Mouse (Mus musculus): ENCODE results near the gene Zfp597. TPM values are rescaled to one million over a fixed set of nuclear protein-coding genes. Genes with fewer than 3 reads are reported as not detected.

The Zfp597 gene
- polyA plus RNA-seq, 1 experiment from 2014 or later = 18.5 TPM

DNA sequence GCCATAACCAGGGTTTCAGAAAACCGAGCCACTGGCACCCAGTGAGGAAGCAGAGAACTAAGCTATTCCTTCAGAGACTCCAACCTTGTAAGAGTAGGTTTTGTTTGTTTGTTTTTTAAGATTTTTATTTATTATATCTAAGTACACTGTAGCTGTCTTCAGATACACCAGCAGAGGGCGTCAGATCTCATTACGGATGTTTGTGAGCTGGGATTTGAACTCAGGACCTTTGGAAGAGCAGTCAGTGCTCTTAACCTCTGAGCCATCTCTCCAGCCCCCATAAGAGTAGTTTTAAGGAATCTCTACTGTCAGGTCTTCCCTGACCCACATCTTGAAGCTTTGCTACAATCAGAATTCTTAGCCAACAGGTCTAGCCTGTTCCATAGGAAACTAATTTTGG is 35.9 kb downstream of the Zfp597 start:
- Histone ChIP-seq H3K4me3 (replicated peaks; ENCODE audit: low read depth, low read length) (no peak overlapping the region), H3K4me1 (ENCODE audit: control insufficient read depth, insufficient read depth, low read length) (peaks cover 8% of the 10 kb centered on the region; the same call in 1 of the 2 replicates), H3K27me3 (ENCODE audit: control insufficient read depth, insufficient read depth, low read length) (no peaks in the 10 kb centered on the region), H3K9me3 (ENCODE audit: control insufficient read depth, low read length) (no peaks in the 10 kb centered on the region), H3K27ac (replicated peaks; ENCODE audit: low read depth, low read length) (no peak overlapping the region), H3K9ac (replicated peaks; ENCODE audit: low read length) (no peak overlapping the region), H3K36me3 (ENCODE audit: control insufficient read depth, insufficient read depth, low read length) (no peaks in the 10 kb centered on the region), H3K4me2 (ENCODE audit: low read length) (no peak overlapping the region; the same call in 1 of the 2 replicates)
- no peak for ATAC-seq (ENCODE audit: low FRiP score, low TSS enrichment)
- no peak for DNase-seq
- 71% methylated on average over 3 of the region's 3 CpGs for WGBS

DNA sequence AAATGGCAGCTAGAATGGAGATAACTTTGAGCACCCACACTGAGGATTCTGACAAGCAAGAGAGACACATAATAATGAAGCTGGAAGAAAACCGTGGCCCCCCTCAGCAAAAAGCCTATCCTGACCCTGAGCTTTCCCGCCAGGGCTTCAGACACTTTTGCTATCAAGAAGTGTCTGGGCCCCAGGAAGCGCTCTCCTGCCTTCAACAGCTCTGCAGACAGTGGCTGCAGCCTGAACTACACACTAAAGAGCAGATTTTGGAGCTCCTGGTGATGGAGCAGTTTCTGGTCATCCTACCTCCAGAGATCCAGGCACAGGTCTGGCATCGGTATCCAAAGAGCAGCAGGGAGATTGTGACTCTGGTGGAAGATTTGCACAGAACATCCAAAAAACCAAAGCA is 36.5 kb downstream of the Zfp597 start:
- H3K4me2 ChIP-seq (ENCODE audit: low read length) = peak overlapping the region; percentile 68
- peaks cover 9% of the 10 kb centered on the region; the same call in 1 of the 2 replicates for H3K4me1 ChIP-seq (ENCODE audit: control insufficient read depth, insufficient read depth, low read length)
- H3K36me3 ChIP-seq (ENCODE audit: control insufficient read depth, insufficient read depth, low read length) = no peaks in the 10 kb centered on the region
- no peak for ATAC-seq (ENCODE audit: low FRiP score, low TSS enrichment)
- no peaks in the 10 kb centered on the region for H3K9me3 ChIP-seq (ENCODE audit: control insufficient read depth, low read length)
- no peaks in the 10 kb centered on the region for H3K27me3 ChIP-seq (ENCODE audit: control insufficient read depth, insufficient read depth, low read length)
- peak overlapping the region; percentile 71 for H3K4me3 ChIP-seq (replicated peaks; ENCODE audit: low read depth, low read length)
- no peak overlapping the region for H3K27ac ChIP-seq (replicated peaks; ENCODE audit: low read depth, low read length)
- peak; percentile 13 for DNase-seq
- peak overlapping the region; percentile 71 for H3K9ac ChIP-seq (replicated peaks; ENCODE audit: low read length)
- WGBS = 65% methylated on average over 4 of the region's 4 CpGs

DNA sequence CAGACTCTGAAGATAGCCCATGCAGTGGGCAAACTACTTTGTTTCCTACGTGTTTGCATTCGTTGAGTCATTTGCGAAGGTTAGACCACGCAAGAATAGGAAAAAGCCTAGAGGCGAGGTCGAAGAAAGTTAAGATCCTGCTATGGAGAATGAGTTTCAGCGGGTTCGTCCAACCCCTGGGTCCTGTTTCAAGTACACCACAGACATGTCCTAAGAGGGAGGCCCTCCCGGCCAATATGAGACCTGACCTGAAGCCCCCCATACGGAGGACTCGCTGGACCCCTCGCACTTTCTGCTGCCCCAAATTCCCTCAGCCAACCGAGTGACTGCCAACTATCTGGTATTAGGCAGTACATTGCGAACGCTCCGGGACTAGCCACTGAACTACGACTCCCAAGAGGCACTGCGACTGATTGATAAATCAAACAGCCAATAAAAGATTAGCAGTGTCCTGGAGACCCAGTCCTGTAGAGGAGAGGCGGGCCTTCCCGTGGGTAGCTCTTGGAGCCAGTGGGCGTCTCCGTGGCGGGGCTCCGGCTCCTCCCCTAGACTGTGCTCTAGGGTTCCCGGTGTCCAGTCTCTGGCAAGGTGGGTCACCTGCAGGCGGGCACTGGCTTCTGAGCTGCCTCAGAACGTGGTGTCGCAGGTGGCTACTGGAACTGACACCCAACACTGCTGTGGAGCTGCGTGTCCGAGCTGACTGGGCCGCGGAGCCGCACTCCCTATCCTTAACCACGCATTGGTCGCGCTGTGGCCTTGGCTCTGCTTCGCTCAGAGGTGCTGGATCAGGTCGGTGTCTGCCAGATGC is 37.4 kb downstream of the Zfp597 start, which contains the start of gene Zfp174:
TSS of gene Zfp174 (plus strand) at position 558 of the 808 bp plus-strand sequence.
- H3K36me3 ChIP-seq (ENCODE audit: control insufficient read depth, insufficient read depth, low read length) = no peaks in the 10 kb centered on the region
- DNase-seq (peak; percentile 98), ATAC-seq (ENCODE audit: low FRiP score, low TSS enrichment) (peak; percentile 98)
- peak within 1 kb of the TSS; percentile 71 for H3K9ac ChIP-seq (replicated peaks; ENCODE audit: low read length)
- H3K4me3 ChIP-seq (replicated peaks; ENCODE audit: low read depth, low read length) = peak within 1 kb of the TSS; percentile 71
- WGBS = 3% methylated on average over 38 of the region's 38 CpGs
- peak within 1 kb of the TSS; percentile 68 for H3K4me2 ChIP-seq (ENCODE audit: low read length)
- no peaks in the 10 kb centered on the region for H3K27me3 ChIP-seq (ENCODE audit: control insufficient read depth, insufficient read depth, low read length)
- peaks cover 10% of the 10 kb centered on the region; the same call in 1 of the 2 replicates for H3K4me1 ChIP-seq (ENCODE audit: control insufficient read depth, insufficient read depth, low read length)
- no peaks in the 10 kb centered on the region for H3K9me3 ChIP-seq (ENCODE audit: control insufficient read depth, low read length)
- H3K27ac ChIP-seq (replicated peaks; ENCODE audit: low read depth, low read length) = 0 out of 2 replicates have a peak within 1 kb of the TSS, but pooled peaks have one; percentile 26

DNA sequence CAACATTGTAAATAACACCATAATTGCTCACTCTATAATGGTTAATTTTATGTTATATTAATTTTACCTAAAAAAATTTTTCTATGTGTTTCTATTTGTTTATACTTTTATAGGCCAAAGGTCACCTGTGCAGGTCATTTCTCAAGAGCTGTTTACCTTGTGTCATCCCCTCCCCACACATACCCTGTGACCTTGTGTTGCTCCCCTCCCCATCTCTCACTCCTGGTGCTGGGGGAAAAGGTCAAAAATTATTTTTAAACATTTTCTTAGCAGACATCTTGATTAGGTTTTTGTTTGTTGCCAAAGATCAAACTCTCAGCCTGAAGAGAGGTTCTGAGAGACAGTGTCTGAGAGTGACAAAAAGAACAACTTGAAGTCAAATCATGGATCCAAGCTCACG is 40.6 kb downstream of the Zfp597 start:
- 74% methylated on average over 1 of the region's 1 CpGs for WGBS
- Histone ChIP-seq H3K4me2 (ENCODE audit: low read length) (no peak overlapping the region), H3K36me3 (ENCODE audit: control insufficient read depth, insufficient read depth, low read length) (no peaks in the 10 kb centered on the region), H3K4me1 (ENCODE audit: control insufficient read depth, insufficient read depth, low read length) (peaks cover 8% of the 10 kb centered on the region; the same call in 1 of the 2 replicates), H3K27ac (replicated peaks; ENCODE audit: low read depth, low read length) (no peak overlapping the region), H3K9me3 (ENCODE audit: control insufficient read depth, low read length) (no peaks in the 10 kb centered on the region), H3K9ac (replicated peaks; ENCODE audit: low read length) (no peak overlapping the region), H3K27me3 (ENCODE audit: control insufficient read depth, insufficient read depth, low read length) (no peaks in the 10 kb centered on the region), H3K4me3 (replicated peaks; ENCODE audit: low read depth, low read length) (no peak overlapping the region)
- DNase-seq (no peak), ATAC-seq (ENCODE audit: low FRiP score, low TSS enrichment) (no peak)

DNA sequence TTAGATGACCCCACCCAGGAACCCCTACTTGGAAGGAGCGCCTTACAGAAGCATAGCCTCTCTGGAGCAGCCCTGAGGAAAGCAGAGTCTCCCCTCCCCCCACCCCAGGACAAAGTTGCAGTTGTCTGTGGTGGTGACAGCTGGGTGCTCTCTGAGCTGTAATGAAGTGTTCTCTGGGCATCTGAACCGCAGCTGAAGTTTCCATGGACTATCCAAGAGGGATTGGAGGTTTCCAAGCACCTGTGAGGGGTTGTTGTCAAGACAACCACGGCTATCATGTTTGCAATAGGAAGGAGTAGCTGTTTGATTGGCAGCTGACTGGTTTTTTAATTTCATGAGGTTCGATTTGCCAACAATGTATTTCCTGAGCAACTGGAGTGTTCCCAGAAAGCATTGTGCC is 41.4 kb downstream of the Zfp597 start:
- H3K4me1 ChIP-seq (ENCODE audit: control insufficient read depth, insufficient read depth, low read length) = peaks cover 8% of the 10 kb centered on the region; the same call in 1 of the 2 replicates
- ATAC-seq (ENCODE audit: low FRiP score, low TSS enrichment) (no peak), DNase-seq (peak; percentile 14)
- H3K27ac ChIP-seq (replicated peaks; ENCODE audit: low read depth, low read length) = no peak overlapping the region
- H3K4me3 ChIP-seq (replicated peaks; ENCODE audit: low read depth, low read length) = no peak overlapping the region
- H3K4me2 ChIP-seq (ENCODE audit: low read length) = no peak overlapping the region
- H3K27me3 ChIP-seq (ENCODE audit: control insufficient read depth, insufficient read depth, low read length) = no peaks in the 10 kb centered on the region
- WGBS = 26% methylated on average over 4 of the region's 4 CpGs
- H3K9me3 ChIP-seq (ENCODE audit: control insufficient read depth, low read length) = no peaks in the 10 kb centered on the region
- H3K9ac ChIP-seq (replicated peaks; ENCODE audit: low read length) = no peak overlapping the region
- no peaks in the 10 kb centered on the region for H3K36me3 ChIP-seq (ENCODE audit: control insufficient read depth, insufficient read depth, low read length)

DNA sequence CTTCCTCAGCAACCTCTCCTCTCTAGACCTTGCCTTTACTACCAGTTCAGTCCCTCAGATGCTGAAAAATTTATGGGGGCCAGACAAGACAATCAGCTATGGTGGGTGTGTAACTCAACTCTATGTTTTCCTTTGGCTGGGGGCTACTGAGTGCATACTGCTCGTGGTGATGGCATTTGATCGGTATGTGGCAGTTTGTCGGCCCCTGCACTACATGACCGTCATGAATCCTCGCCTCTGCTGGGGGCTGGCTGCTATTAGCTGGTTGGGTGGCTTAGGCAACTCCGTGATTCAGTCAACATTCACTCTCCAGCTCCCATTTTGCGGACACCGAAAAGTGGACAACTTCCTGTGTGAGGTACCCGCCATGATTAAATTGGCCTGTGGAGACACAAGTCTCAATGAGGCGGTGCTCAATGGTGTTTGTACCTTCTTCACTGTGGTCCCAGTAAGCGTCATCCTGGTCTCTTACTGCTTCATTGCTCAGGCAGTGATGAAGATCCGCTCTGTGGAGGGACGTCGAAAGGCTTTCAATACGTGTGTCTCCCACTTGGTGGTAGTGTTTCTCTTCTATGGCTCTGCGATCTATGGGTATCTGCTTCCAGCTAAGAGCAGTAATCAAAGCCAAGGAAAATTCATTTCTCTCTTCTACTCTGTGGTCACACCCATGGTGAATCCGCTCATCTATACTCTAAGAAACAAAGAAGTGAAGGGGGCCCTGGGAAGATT is 45.0 kb downstream of the Zfp597 start:
- Histone ChIP-seq H3K27ac (replicated peaks; ENCODE audit: low read depth, low read length) (no peak overlapping the region), H3K4me2 (ENCODE audit: low read length) (no peak overlapping the region), H3K36me3 (ENCODE audit: control insufficient read depth, insufficient read depth, low read length) (no peaks in the 10 kb centered on the region), H3K9me3 (ENCODE audit: control insufficient read depth, low read length) (no peaks in the 10 kb centered on the region), H3K27me3 (ENCODE audit: control insufficient read depth, insufficient read depth, low read length) (no peaks in the 10 kb centered on the region), H3K4me3 (replicated peaks; ENCODE audit: low read depth, low read length) (no peak overlapping the region), H3K9ac (replicated peaks; ENCODE audit: low read length) (no peak overlapping the region), H3K4me1 (ENCODE audit: control insufficient read depth, insufficient read depth, low read length) (0 out of 2 replicates have a peak, but pooled peaks cover 2% of the 10 kb centered on the region)
- ATAC-seq (ENCODE audit: low FRiP score, low TSS enrichment) (no peak), DNase-seq (peak; percentile 41)
- WGBS = 67% methylated on average over 17 of the region's 17 CpGs

DNA sequence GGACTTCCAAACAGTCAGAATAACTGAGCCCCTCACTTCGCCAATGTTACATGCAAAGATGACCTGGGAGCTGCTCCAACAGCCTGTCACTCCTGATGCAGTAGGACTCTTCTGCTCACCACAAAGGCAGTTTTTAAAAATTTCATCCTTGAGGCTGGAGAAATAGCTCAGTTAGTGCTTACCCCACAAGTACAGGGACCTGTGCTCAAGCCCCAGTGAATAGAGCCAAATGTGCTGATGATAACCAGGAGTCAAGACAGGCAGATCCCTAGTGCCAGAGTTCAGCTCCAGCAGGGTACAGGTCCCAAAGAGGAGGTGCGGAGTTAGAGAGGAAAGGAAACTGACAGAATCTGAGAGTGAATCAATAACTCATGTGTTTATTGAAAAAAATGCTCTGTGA is 48.9 kb downstream of the Zfp597 start:
- H3K27me3 ChIP-seq (ENCODE audit: control insufficient read depth, insufficient read depth, low read length) = no peaks in the 10 kb centered on the region
- ATAC-seq (ENCODE audit: low FRiP score, low TSS enrichment) (no peak), DNase-seq (no peak)
- H3K4me1 ChIP-seq (ENCODE audit: control insufficient read depth, insufficient read depth, low read length) = no peaks in the 10 kb centered on the region
- WGBS = 74% methylated on average over 2 of the region's 2 CpGs
- H3K36me3 ChIP-seq (ENCODE audit: control insufficient read depth, insufficient read depth, low read length) = no peaks in the 10 kb centered on the region
- H3K27ac ChIP-seq (replicated peaks; ENCODE audit: low read depth, low read length) = no peak overlapping the region
- no peaks in the 10 kb centered on the region for H3K9me3 ChIP-seq (ENCODE audit: control insufficient read depth, low read length)
- H3K4me3 ChIP-seq (replicated peaks; ENCODE audit: low read depth, low read length) = no peak overlapping the region
- H3K9ac ChIP-seq (replicated peaks; ENCODE audit: low read length) = no peak overlapping the region
- H3K4me2 ChIP-seq (ENCODE audit: low read length) = no peak overlapping the region

DNA sequence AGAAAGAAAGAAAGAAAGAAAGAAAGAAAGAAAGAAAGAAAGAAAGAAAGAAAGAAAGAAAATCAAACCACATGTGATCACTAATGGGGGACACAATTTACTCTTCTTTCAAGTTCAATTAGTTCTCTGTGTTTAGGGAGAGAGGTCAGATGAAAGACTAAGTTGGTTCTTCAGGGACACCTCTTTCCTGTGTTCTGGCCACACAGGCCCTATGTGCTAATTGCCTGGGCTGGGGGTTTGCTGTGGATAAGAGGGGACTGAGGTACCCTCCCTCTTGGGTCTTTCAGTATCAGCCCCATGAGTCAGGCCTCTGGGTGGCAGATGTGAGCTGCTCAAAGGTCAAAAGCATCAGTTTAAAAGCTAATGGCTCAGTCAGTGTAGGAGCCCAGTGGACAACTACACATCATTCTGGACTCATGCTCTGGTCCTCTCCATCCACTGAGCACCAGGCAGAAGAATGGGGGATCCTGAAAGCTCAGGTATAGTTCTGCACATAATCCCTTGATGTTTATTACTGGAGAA is 53.7 kb downstream of the Zfp597 start, which contains the start of gene Olfr15:
TSS of gene Olfr15 (plus strand) at position 291 of the 522 bp plus-strand sequence.
- DNase-seq = no peak
- H3K4me3 ChIP-seq (replicated peaks; ENCODE audit: low read depth, low read length) = no peak within 1 kb of the TSS
- H3K27ac ChIP-seq (replicated peaks; ENCODE audit: low read depth, low read length) = no peak within 1 kb of the TSS

More for the DNA sequence above, 53.7 kb downstream of the Zfp597 start, which contains the start of gene Olfr15:
- H3K4me1 ChIP-seq (ENCODE audit: control insufficient read depth, insufficient read depth, low read length) = no peaks in the 10 kb centered on the region
- no peak for ATAC-seq (ENCODE audit: low FRiP score, low TSS enrichment)
- no peaks in the 10 kb centered on the region for H3K9me3 ChIP-seq (ENCODE audit: control insufficient read depth, low read length)
- no peak within 1 kb of the TSS for H3K9ac ChIP-seq (replicated peaks; ENCODE audit: low read length)
- H3K27me3 ChIP-seq (ENCODE audit: control insufficient read depth, insufficient read depth, low read length) = no peaks in the 10 kb centered on the region
- no peaks in the 10 kb centered on the region for H3K36me3 ChIP-seq (ENCODE audit: control insufficient read depth, insufficient read depth, low read length)
- no peak within 1 kb of the TSS for H3K4me2 ChIP-seq (ENCODE audit: low read length)

All from midbrain, embryonic 14.5 days (tissue).